Mouse (Mus musculus): ENCODE results near the gene Btbd35f22.
"Not testable (repeated sequence)": the region's sequence is repeated elsewhere in the genome, so short reads cannot be mapped to it uniquely, and the experiment has no call there.

Btbd35f22 gene

GRCm38 (mm10) chrX:32047529-32047928 lies at the start of gene Btbd35f22:
Gene Btbd35f22, plus strand, starts transcription at chrX:32047829.
- DNase-seq = not testable (repeated sequence)
